Mouse (Mus musculus) heart, postnatal 0 days (tissue): ENCODE results near the gene Prss57. TPM values are rescaled to one million over a fixed set of nuclear protein-coding genes. Genes with fewer than 3 reads are reported as not detected.

Experiments
- ATAC-seq: fragments of 200-750 bp; cut with Nextera tagmentation; 2 replicates; pipeline ENCODE4 v1.8.0; 2017; ENCODE audit warnings: low read depth, moderate number of reproducible peaks, moderate library complexity; ENCODE audit not compliant: insufficient read depth
- DNase-seq: peaks from one replicate; pipeline ENCODE4 v3.0.0-alpha.2; 2016; ENCODE audit warnings: low spot score
- H3K27ac ChIP-seq: fragments of 300-500 bp; sonication (generic); 2 replicates; pipeline ENCODE4 v1.5.1; 2014; ENCODE audit warnings: low read depth, mild to moderate bottlenecking
- H3K27me3 ChIP-seq: fragments of 300-500 bp; sonication (generic); 2 replicates; pipeline ENCODE4 v1.6.1; 2014; ENCODE audit warnings: low read length, mixed read lengths; ENCODE audit not compliant: control insufficient read depth, insufficient read depth
- H3K36me3 ChIP-seq: fragments of 300-500 bp; sonication (generic); replicated peaks from 2 replicates; pipeline ENCODE4 v1.6.1; 2014; ENCODE audit warnings: low read length, mixed read lengths; ENCODE audit not compliant: control insufficient read depth, insufficient read depth
- H3K4me1 ChIP-seq: fragments of 300-500 bp; sonication (generic); 2 replicates; pipeline ENCODE4 v1.6.1; 2014; ENCODE audit warnings: antibody characterized with exemption; ENCODE audit not compliant: control insufficient read depth, insufficient read depth
- H3K4me2 ChIP-seq: fragments of 300-500 bp; sonication (generic); 2 replicates; pipeline ENCODE4 v1.6.1; 2014; ENCODE audit warnings: low read depth, mild to moderate bottlenecking, low read length, moderate library complexity
- H3K4me3 ChIP-seq: fragments of 300-500 bp; sonication (generic); 2 replicates; pipeline ENCODE4 v1.5.1; 2014; ENCODE audit warnings: low read depth, low read length
- H3K9ac ChIP-seq: fragments of 300-500 bp; sonication (generic); replicated peaks from 2 replicates; pipeline ENCODE4 v1.6.1; 2014; ENCODE audit warnings: low read depth, low read length, mixed read lengths
- H3K9me3 ChIP-seq: fragments of 300-500 bp; sonication (generic); replicated peaks from 2 replicates; pipeline ENCODE4 v1.6.1; 2016; ENCODE audit warnings: low read length; ENCODE audit not compliant: control insufficient read depth
- CTCF ChIP-seq: IDR thresholded peaks from 2 replicates; pipeline ENCODE4 v1.5.1; 2016; ENCODE audit warnings: antibody characterized with exemption, control low read depth, low read depth
- EP300 ChIP-seq: IDR thresholded peaks from 2 replicates; pipeline ENCODE4 v1.6.1; 2016; ENCODE audit warnings: antibody characterized with exemption, low read depth
- WGBS: fragments of 180-500 bp; shearing (Covaris S2); extraction: QIAGEN DNeasy Blood & Tissue Kit; methylation state at CpG from one replicate; pipeline ENCODE4 v1.1.7; 2014; 5-methylcytosine and 5-hydroxymethylcytosine counted together
- polyA plus RNA-seq: library from polyadenylated mRNA; unstranded; fragments of >200 nt; fragmentation: Nextera tagmentation; extraction: Ambion mirVana; gene quantifications from 2 replicates; pipeline ENCODE4 v1.2.1, GENCODE M21; 2015
- total RNA-seq: library from RNA; depleted of rRNA; stranded (reverse); fragments of >200 nt; gene quantifications from 2 replicates; pipeline ENCODE4 v1.2.3, GENCODE M21; 2014; ENCODE audit warnings: low replicate concordance

The Prss57 gene
- total and polyA plus RNA-seq, 2 experiments from 2014 or later: 1.3 TPM; not detected in 1

DNA sequence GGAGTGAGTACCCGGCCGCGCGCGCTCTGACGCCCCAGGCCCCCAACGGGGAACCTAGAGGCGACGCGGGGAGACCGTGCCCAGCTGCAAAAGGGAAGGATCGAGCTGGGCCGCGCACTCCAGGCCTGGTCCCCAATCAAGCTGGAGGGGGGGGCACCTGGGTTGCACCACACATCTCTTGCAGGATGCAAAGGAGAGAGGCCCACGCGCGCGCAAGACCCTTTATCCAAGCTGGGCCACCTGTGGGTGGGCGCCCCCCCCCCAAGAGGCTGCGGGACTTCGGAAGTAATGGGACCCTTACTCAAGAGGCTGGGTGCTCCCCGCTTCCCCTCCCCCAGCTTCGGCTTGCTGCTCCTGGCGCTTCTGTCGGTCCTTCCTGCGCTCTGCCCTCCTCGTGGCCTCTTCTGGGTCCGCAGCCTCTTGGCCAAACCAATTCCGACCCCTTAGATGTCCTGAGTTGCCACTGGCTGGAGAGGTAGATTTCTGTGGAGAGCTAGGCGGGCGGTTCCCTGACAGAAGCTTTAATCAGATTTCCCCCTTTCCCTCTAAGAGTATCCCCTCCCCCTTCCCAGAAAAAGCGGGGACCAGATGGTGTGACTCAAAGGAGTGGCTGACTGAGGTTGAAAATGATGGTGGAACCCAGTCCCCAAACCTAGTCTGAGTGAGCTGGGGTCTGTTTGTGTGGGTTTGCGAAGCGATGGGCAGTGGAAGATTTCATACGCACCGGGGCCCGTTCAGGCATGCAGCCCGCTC is 3.2 kb upstream of the Prss57 start:
- peak; percentile 15; the same call in 1 of the 2 replicates for ATAC-seq
- Histone ChIP-seq H3K4me1 (peaks cover 8% of the 10 kb centered on the region), H3K9me3 (no peaks in the 10 kb centered on the region), H3K9ac (peak overlapping the region; percentile 81), H3K27me3 (no peaks in the 10 kb centered on the region), H3K27ac (peak overlapping the region; percentile 83), H3K4me3 (peak overlapping the region; percentile 85), H3K4me2 (peak overlapping the region; percentile 93), H3K36me3 (no peaks in the 10 kb centered on the region)
- WGBS: 6% methylated on average over 37 of the region's 38 CpGs
- TF ChIP-seq EP300 (no peak), CTCF (no peak)
- DNase-seq: no peak

DNA sequence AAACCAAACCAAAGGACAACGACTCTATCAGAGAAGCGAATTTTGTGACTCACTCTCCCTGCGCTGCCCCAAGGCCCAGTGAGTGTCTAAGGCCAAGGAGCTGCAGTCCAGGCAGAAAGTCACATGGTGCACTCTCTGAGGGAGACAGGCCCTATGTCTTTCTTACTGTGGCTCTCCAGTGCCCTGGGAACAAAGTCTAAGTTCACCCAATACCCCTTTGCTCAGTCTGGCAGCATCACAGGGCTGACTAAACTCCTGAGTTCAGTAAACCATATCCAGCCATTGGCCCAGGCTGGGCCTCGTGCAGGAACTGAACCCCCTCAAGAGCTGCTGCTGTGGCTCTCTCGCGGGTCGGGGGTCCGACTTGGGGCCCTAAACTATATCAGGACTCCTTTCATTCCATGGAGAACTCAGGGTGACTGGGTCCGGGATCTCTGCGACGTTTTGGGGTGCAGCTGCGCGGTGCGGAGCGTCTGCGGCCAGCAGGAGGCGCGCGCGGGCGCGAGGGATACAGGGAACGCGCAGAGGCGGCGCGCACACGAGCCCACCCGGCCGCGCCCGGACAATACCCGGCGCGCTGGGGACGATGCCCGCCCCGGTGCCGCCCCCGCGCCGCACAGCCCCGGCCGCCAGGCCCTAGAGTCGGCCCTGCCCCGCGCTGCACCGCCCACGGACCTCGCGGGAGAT is 2.4 kb upstream of the Prss57 start, which contains the start of gene Palm:
Palm (plus strand) TSS at position 522 of the 687 bp plus-strand sequence.
- Histone ChIP-seq H3K9me3 (no peaks in the 10 kb centered on the region), H3K9ac (peak within 1 kb of the TSS; percentile 81), H3K27me3 (no peaks in the 10 kb centered on the region), H3K27ac (peak within 1 kb of the TSS; percentile 83), H3K4me1 (peaks cover 8% of the 10 kb centered on the region), H3K4me2 (peak within 1 kb of the TSS; percentile 93), H3K4me3 (peak within 1 kb of the TSS; percentile 85), H3K36me3 (no peaks in the 10 kb centered on the region)
- WGBS: 5% methylated on average over 46 of the region's 51 CpGs
- DNase-seq (no peak), ATAC-seq (peak; percentile 59)
- TF ChIP-seq CTCF (peak; percentile 66), EP300 (no peak)

DNA sequence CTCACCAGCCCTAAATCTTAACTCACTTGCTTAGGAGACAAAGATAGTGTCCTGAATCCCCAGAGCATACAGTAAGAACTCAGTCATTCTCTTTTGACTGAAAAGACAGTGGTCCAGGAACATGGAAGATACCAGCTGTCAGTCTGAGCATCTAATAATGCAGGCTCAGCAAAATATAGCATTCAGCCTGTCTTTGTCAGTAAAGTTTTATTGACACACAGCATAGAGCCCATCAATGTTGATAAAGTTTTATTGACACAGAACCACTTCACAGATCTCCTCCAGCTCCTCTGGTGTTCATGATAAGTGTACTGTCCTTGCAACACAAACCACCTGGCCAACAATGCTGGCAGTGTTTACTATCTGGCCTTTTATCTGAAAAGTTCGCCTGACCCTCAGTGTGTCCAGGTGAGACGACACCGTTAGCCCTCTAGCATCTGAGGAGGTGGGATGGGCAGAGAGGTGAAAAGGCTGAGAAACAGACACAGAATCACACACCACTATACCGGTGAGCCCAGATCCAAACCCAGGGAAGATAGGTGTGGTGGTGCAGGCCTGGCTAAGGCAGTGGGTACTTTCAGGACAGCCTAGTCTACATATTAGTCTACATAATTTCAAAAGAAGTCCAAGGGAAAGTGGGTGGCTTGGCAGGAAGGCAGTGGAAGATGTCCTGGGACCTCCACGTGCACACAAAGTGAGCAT is 1.7 kb upstream of the Prss57 start:
- Histone ChIP-seq H3K27me3 (no peaks in the 10 kb centered on the region), H3K36me3 (no peaks in the 10 kb centered on the region), H3K9me3 (no peaks in the 10 kb centered on the region), H3K4me3 (no peak overlapping the region), H3K27ac (no peak overlapping the region), H3K4me1 (peaks cover 8% of the 10 kb centered on the region), H3K9ac (no peak overlapping the region), H3K4me2 (no peak overlapping the region)
- 82% methylated on average over 5 of the region's 5 CpGs for WGBS
- no peak for ATAC-seq
- no peak for DNase-seq
- no peak for TF ChIP-seq CTCF
- TF ChIP-seq EP300: no peak

DNA sequence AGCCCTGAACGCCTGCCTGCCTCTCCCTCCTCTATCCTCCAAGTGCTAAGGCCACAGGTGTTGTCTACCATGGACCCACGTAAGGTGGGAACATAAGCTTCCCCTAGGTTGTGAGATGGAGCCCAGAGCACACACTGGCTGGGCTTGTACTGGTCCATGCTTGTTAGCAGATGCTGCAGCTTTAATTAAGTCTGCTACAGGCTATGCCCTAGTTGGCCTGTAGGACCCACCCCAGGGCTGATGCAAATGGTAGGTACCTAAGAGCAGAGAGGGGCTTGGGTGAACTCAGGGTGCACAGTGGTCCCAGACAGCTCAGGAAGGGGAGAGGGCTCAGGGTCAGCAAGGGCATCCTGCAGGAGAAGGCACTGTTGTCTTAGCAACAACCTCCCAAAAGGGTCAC is 1.2 kb downstream of the Prss57 start:
- TF ChIP-seq CTCF: no peak
- TF ChIP-seq EP300: no peak
- WGBS: 43% methylated on average over 2 of the region's 2 CpGs
- Histone ChIP-seq H3K27me3 (no peaks in the 10 kb centered on the region), H3K27ac (no peak overlapping the region), H3K9me3 (no peaks in the 10 kb centered on the region), H3K4me1 (no peaks in the 10 kb centered on the region; the same call in 1 of the 2 replicates), H3K9ac (no peak overlapping the region), H3K4me3 (no peak overlapping the region), H3K4me2 (no peak overlapping the region), H3K36me3 (no peaks in the 10 kb centered on the region)
- no peak for DNase-seq
- no peak for ATAC-seq

DNA sequence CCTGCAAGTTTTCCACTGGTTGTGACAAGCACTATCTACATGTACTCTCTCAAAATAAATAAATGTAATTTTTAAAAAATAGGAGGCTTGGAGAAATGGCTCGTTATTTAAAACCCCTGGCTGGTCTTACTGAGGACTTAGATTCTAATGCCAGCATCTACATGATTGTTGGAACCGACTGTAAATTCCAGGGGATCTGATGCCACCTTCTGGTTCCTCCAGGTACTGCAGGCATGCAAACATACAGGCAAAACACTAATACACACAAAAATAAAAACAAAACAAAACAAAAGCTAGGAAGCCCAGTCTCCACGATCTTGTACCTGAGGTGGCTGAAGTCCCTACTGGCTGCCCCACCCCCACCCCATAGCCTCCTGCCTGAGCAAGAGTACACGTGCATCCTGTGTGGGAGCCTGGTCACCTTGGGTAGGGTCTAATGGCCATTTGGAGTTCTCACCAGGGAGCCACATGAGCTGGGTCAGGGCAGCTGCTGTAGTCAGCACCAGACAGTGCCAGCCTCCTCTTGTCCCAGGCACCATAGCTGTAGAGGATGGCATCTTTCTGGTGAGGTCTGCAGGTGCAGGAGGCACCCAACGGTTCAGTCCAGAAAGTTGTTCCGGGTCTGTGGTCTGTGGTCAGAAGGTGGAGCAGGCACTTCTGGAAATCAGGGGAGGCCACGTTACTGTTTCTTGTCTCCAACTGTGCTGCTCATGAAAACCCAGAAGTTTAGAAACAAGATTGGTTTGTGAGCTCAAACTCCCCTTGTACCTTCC is 2.2 kb downstream of the Prss57 start:
- no peak overlapping the region for H3K9ac ChIP-seq
- 31% methylated on average over 7 of the region's 7 CpGs for WGBS
- H3K9me3 ChIP-seq: no peaks in the 10 kb centered on the region
- TF ChIP-seq CTCF (peak; percentile 87), EP300 (no peak)
- no peak overlapping the region for H3K27ac ChIP-seq
- no peak overlapping the region for H3K4me2 ChIP-seq
- no peaks in the 10 kb centered on the region; the same call in 1 of the 2 replicates for H3K27me3 ChIP-seq
- no peak overlapping the region for H3K4me3 ChIP-seq
- H3K36me3 ChIP-seq: no peaks in the 10 kb centered on the region
- H3K4me1 ChIP-seq: no peaks in the 10 kb centered on the region; the same call in 1 of the 2 replicates
- ATAC-seq (no peak), DNase-seq (peak; percentile 65)
